Mouse (Mus musculus) lung, postnatal 0 days (tissue): ENCODE results near the gene Serpinb3a. TPM values are rescaled to one million over a fixed set of nuclear protein-coding genes. Genes with fewer than 3 reads are reported as not detected.

Experiments
- ATAC-seq: fragments of 200-750 bp; cut with Nextera tagmentation; 2 replicates; pipeline ENCODE4 v1.8.0; 2017; ENCODE audit warnings: moderate library complexity
- DNase-seq: peaks from one replicate; pipeline ENCODE4 v3.0.0-alpha.2; 2016; ENCODE audit warnings: low spot score
- H3K27ac ChIP-seq: fragments of 300-500 bp; sonication (generic); 2 replicates; pipeline ENCODE4 v1.5.1; 2014; ENCODE audit warnings: antibody characterized with exemption, mild to moderate bottlenecking, low read length, mixed read lengths
- H3K27me3 ChIP-seq: fragments of 300-500 bp; sonication (generic); replicated peaks from 2 replicates; pipeline ENCODE4 v1.6.1; 2014; ENCODE audit warnings: low read length, mixed read lengths; ENCODE audit not compliant: insufficient read depth
- H3K36me3 ChIP-seq: fragments of 300-500 bp; sonication (generic); 2 replicates; pipeline ENCODE4 v1.6.1; 2014; ENCODE audit warnings: low read length, mixed read lengths; ENCODE audit not compliant: insufficient read depth
- H3K4me1 ChIP-seq: fragments of 300-500 bp; sonication (generic); 2 replicates; pipeline ENCODE4 v1.6.1; 2014; ENCODE audit warnings: antibody characterized with exemption, low read depth, low read length, mixed read lengths; ENCODE audit not compliant: insufficient read depth
- H3K4me2 ChIP-seq: fragments of 300-500 bp; sonication (generic); replicated peaks from 2 replicates; pipeline ENCODE4 v1.6.1; 2014; ENCODE audit warnings: low read depth, mild to moderate bottlenecking, low read length, moderate library complexity, mixed read lengths
- H3K4me3 ChIP-seq: fragments of 300-500 bp; sonication (generic); 2 replicates; pipeline ENCODE4 v1.5.1; 2014; ENCODE audit warnings: low read depth, low read length
- H3K9ac ChIP-seq: fragments of 300-500 bp; sonication (generic); replicated peaks from 2 replicates; pipeline ENCODE4 v1.6.1; 2014; ENCODE audit warnings: low read depth, mild to moderate bottlenecking
- H3K9me3 ChIP-seq: fragments of 300-500 bp; sonication (generic); 2 replicates; pipeline ENCODE4 v1.6.1; 2016; ENCODE audit warnings: low read length, mixed read lengths
- CTCF ChIP-seq: IDR thresholded peaks from 2 replicates; pipeline ENCODE4 v1.5.1; 2016; ENCODE audit warnings: antibody characterized with exemption, mild to moderate bottlenecking
- EP300 ChIP-seq: IDR thresholded peaks from 2 replicates; pipeline ENCODE4 v1.6.1; 2016; ENCODE audit warnings: antibody characterized with exemption, mild to moderate bottlenecking, control low read depth
- WGBS: fragments of 180-500 bp; shearing (Covaris S2); extraction: QIAGEN DNeasy Blood & Tissue Kit; methylation state at CpG from one replicate; pipeline ENCODE4 v1.1.7; 2014; 5-methylcytosine and 5-hydroxymethylcytosine counted together
- polyA plus RNA-seq: library from polyadenylated mRNA; unstranded; fragments of >200 nt; fragmentation: Nextera tagmentation; extraction: Ambion mirVana; gene quantifications from 2 replicates; pipeline ENCODE4 v1.2.1, GENCODE M21; 2015

Serpinb3a gene
- polyA plus RNA-seq, 1 experiment from 2014 or later: not detected

GRCm38 (mm10) chr1:107006316-107006715 is 45.8 kb downstream of the Serpinb3a start:
- Histone ChIP-seq H3K9me3 (no peaks in the 10 kb centered on the region), H3K9ac (no peak overlapping the region), H3K4me3 (no peak overlapping the region), H3K4me2 (no peak overlapping the region), H3K36me3 (no peaks in the 10 kb centered on the region), H3K27ac (no peak overlapping the region), H3K27me3 (no peaks in the 10 kb centered on the region), H3K4me1 (no peaks in the 10 kb centered on the region)
- DNase-seq (no peak), ATAC-seq (no peak)
- TF ChIP-seq CTCF (no peak), EP300 (no peak)
- WGBS: 55% methylated on average over 3 of the region's 3 CpGs

GRCm38 (mm10) chr1:107001754-107002153 is 50.3 kb downstream of the Serpinb3a start:
- no peaks in the 10 kb centered on the region; the same call in 1 of the 2 replicates for H3K4me1 ChIP-seq
- DNase-seq: no peak
- WGBS: 79% methylated on average over 2 of the region's 2 CpGs
- no peak overlapping the region for H3K4me3 ChIP-seq
- H3K27me3 ChIP-seq: no peaks in the 10 kb centered on the region
- no peaks in the 10 kb centered on the region for H3K36me3 ChIP-seq
- H3K4me2 ChIP-seq: no peak overlapping the region
- TF ChIP-seq CTCF (no peak), EP300 (no peak)
- H3K9me3 ChIP-seq: no peaks in the 10 kb centered on the region
- H3K9ac ChIP-seq: no peak overlapping the region
- ATAC-seq: no peak
- H3K27ac ChIP-seq: no peak overlapping the region

DNA sequence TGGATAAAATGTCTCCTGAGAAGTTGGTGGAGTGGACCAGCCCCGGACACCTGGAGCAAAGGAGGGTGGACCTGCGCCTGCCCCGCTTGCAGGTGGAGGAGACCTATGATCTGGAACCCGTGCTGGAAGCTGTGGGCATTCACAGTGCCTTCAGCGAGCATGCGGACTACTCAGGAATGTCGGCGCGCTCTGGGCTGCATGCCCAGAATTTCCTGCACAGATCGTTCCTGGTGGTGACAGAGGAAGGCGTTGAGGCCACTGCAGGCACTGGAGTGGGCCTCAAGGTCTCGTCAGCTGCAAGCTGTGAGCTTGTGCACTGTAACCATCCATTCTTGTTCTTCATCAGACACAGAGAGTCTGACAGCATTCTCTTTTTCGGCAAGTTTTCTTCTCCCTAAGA is 51.7 kb downstream of the Serpinb3a start:
- peak; percentile 47 for DNase-seq
- no peak overlapping the region for H3K27ac ChIP-seq

More for the DNA sequence above, 51.7 kb downstream of the Serpinb3a start:
- TF ChIP-seq EP300 (no peak), CTCF (no peak)
- H3K27me3 ChIP-seq: no peaks in the 10 kb centered on the region
- no peaks in the 10 kb centered on the region; the same call in 1 of the 2 replicates for H3K4me1 ChIP-seq
- no peak overlapping the region for H3K9ac ChIP-seq
- H3K4me2 ChIP-seq: no peak overlapping the region
- H3K4me3 ChIP-seq: no peak overlapping the region
- WGBS: 31% methylated on average over 13 of the region's 13 CpGs
- no peaks in the 10 kb centered on the region for H3K36me3 ChIP-seq
- ATAC-seq: peak; percentile 57
- H3K9me3 ChIP-seq: no peaks in the 10 kb centered on the region

Other genes with a start within 250 kb of the Serpinb3a start
- gene Serpinb5, start 191.1 kb downstream of the Serpinb3a start, polyA plus RNA-seq: 0.13 and 0.18 TPM in 2 replicates
- 0.52 and 0.57 TPM in 2 replicates for gene Serpinb12, start 117.9 kb downstream of the Serpinb3a start, polyA plus RNA-seq
- gene Serpinb13, start 71.3 kb downstream of the Serpinb3a start, polyA plus RNA-seq: not detected in 2 replicates
- gene Serpinb3d, start 31.2 kb upstream of the Serpinb3a start, polyA plus RNA-seq: not detected in 2 replicates
- not detected in 2 replicates for gene Serpinb3b, start 226.1 kb upstream of the Serpinb3a start, polyA plus RNA-seq
- gene Serpinb3c, start 226.1 kb upstream of the Serpinb3a start, polyA plus RNA-seq: not detected in 2 replicates